Mouse (Mus musculus) retina, embryonic 14.5 days (tissue): ENCODE data around the gene Srp68.

Source experiments
- DNase-seq: peaks from one replicate; pipeline ENCODE4 v3.0.0-alpha.2; 2015; ENCODE audit warnings: low spot score

Srp68 gene

DNA sequence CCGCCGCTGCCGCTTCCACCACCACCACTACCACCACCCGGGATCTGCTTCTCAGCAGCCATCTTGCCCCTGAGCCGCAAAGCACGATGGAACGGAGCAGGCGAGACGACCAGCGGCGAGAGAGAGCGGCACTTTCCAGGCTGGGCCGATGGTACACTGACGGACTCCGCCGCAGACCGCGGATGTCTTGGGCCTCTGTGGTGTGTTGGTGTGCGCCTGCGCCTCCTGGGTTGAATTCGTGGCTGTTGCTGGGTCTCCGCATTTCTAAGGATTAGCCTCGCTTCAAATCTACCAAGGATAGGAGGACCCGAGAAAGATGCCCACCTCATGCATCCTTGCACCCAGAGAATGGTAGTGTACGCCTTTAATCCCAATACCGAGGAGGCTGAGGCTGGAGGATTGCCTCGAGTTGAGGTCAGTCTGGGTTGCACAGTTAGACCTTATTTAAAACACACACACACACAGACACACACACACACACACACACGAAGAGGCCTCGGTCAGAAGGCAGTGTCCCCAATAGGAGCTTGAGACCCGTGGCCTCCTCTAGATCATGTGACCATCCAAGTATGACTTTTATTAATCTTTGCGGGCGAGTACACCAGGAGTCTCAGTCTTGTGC, at the start of gene Srp68:
TSS of gene Srp68 (minus strand) at position 173 of the 622 bp plus-strand sequence.
- peak; percentile 97 for DNase-seq

DNA sequence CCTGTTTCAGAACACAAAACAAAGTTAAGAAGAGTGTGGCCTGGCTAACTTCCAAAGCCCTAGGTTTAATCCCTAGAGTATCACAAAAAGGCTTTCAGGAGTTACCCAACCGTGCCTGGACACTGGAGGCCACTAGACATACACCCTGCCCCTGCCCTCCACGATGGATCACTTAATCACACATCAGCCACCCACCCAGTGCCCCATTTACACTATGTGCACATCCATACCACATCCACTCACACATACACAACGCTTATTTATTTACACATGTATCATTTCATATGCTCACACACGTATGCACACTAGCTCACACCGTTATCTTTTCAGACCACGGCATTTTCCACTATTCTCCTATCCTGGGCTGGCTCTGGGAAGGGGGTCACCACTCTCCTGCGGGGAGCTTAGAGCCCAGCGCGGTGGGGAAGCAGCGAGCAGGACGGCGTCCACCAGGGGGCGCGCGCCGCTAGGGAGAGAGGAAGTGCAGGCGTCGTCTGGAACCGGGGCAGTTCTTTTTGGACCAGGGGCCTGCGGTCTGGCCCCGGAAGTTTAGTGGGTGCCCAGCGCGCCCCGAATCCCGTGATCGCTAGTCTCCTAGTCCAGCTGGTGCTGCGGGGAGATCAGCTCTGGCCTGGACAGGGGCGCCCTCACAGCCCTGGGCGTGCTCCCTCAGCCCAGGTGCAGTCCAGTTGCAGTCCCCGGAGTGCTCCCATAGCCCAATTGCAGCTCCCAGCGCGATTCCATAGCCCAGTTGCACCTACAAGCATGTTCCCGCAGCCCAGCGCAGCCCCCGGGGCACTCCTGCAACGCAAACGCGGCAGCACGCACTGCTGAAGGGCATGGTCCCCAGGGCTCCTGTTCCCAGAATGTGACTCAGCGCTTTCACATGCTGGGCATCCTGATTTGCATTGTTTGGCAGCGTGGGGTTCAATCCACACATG, 45.0 kb upstream of the Srp68 start:
- peak; percentile 91 for DNase-seq

DNA sequence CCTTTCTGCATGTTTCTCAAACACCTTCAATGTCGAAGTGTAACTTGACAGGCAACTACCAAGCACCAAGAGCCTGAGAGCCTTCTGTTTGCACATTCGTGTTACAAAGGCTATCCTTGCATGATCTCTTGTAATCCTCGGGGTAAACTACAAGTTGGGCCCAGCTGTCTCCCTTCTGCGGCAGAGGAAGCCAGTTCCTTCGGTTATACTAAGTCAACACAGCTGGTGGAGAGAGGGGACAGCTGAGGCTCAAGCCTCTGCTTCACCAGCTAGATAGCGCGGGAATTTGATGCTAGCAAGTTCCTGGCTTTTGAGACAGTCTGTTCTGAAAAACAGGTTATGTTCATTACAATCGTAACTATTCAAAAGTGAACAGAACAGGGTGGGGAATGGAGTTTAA, 38.3 kb upstream of the Srp68 start:
- no peak for DNase-seq

DNA sequence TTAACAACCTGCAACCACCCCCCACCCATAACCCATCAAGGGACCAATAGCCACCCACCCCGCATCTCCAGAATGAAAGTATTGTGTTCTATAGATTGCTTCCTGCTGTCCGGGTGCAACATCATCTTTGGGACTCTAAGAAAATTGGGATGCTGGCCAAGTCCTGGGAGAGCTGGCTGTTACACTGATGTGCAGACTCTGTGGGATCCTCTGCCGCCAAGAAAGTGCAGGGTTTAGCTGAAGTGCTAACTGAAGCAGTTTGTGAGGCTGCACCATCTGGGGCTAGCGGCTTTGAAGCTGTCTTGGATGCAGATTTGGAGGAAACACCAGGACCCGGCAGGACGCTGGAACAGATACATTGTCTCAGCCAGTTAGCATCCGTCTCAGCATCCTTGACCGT, 37.2 kb upstream of the Srp68 start:
- DNase-seq = no peak

DNA sequence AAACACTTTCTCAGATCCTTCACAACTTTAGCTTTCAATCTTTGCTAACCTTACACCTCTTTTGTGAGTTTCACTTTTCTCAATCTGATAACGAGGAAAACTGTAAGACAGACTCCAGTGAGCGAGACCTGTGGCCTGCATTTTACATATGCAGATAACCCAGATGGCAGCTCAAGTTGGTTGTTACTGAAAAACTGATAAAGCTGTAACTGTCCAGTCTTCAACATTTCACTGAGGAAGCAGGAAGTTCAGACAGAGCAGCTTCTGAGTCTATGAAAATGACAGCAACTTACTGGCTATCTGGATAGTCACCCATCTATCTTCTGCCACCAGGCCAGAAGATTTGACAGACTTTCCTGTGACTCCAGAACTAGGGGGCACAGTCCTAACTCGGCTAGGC, 35.6 kb upstream of the Srp68 start:
- DNase-seq = no peak

DNA sequence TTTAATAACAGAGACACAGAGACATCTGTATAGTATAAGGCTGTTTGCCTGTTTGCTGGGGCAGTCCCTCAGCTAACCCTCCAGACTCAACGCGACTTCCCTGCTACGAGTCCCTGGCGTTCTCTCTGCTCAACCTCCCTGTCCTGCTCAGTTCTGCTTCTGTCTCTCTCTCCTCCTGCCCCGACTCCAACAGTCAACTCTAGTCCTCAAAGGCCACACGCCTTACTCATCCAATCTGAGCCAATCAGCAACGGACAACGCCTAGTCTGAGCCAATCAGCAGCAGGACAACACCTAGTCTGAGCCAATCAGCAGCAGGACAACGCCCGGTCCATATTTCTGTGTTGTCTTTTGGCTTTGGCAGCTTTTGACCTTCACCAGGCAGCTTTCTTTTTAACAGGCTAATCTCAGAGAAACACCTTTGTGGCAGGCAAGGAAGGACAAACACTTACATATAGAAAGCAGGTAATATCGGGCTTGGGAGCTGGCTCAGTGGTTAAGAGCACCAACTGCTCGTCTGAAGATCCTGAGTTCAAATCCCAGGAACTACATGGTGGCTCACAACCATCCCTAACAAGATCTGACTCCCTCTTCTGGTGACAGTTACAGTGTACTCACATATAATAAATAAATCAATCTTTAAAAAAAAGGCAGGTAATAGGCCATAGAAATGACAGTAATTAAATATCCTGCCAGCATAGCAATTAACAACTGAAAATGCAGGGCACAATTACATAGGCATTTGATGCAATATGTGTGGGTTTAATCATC, 33.9 kb upstream of the Srp68 start:
- no peak for DNase-seq

DNA sequence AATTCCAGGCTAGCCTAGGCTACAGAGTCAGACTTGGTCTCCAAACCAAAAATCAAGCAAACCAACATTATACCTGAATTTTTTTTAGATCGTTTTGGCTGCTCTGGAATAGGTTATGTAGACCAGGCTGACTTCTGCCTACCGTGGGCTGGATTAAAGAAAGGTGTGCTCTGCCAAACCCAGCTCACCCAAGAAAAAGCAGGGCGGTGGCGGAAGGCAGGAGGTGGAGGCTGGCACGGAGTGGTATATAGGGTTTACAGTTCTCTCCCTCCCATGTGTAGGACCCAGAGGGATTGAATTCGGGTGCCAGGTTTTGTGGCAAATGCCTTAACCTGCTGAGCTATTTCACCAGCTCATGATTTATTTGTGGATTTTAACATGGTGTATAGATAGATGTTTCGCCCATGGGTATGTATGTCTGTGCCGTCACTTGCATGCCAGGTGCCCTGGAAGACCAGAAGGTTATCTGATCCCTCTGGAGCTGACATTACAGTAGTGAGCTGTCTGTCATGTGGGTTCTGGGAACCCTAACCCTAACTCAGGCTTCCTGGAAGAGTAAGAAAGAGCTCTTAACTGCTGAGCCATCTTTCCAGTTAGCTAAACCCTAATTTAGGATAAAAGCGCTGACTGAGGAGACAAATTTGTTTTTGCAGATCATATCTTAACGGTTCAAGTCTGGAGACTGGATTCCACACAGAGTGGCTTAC, 33.2 kb upstream of the Srp68 start, which contains the start of gene Exoc7:
TSS of gene Exoc7 (minus strand) at position 215 of the 707 bp plus-strand sequence.
- no peak for DNase-seq

DNA sequence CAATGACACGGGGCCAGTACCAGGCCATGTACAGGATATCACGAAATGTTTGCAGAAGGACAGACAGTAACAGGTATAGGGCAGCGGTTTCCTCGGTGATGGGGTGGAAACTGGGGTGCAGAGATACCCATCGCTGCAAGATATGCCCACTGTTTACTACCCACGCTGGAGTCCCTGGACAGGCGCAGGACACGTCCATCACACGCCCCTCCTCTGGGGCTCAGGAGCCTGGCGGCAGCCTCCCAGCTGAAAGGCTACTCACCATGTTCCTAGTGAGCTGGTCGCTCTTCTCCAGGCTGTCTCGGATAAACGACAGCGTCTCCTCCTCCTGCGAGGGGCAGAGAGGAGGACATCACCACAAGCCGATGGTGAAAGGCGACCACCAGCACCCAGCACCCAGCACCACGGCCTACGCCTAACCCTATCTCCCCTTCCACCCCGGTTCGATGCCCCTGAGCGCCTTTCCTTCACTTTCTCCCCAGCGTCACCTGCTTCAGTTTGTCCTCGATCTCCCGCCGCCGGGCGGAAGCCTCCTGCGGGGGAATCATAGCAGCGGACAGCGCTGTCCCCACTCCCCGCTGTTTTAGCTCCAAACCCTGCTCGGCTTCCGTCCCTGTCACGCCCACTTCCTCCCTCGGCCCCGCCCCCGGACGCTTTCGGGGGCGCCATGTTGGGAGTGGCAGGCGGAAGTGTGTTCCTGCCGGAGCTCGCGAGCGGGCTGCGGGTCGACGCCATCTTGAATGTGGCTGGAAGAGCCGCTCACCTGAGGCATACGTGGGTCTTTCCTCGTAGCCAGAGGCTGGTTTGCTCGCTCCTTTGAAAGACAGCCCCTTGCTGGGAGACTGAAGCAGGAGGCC, 32.3 kb upstream of the Srp68 start:
- peak; percentile 94 for DNase-seq

DNA sequence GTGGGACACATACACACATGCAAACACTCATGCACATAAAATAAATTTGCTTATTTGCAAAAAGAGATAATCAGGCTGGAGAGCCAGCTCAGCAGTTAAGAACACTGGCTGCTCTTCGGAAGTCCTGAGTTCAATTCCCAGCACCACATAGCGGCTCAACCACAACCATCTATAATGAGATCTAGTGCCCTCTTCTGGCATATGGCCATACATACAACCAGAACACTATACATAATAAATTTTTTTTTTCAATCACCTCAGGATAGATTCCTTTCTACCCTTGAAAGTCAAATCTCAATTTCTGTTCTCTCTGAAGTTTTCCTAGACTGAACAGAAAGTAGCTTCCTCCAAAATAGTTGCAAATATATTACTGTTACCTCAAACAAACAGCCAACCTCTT, 31.4 kb upstream of the Srp68 start:
- no peak for DNase-seq

DNA sequence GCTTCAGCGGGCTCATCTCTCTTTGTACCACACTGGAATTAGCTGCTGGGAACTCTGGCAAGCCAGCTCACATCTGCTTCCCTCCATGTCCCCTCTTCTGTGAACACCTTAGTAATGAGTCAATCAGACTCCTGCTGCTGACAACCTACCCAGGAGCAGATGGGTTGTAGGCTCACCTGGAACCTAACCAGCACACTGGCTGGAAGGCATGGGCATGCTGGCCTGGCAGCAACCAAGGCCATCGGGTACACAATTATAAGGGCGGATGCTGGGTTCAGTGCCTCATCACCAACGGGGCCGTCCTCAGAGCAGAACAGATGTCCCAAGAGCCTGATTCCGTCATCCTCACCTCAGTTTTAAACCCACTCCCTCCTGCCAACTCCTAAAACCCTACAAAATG, 24.6 kb upstream of the Srp68 start:
- DNase-seq = no peak

DNA sequence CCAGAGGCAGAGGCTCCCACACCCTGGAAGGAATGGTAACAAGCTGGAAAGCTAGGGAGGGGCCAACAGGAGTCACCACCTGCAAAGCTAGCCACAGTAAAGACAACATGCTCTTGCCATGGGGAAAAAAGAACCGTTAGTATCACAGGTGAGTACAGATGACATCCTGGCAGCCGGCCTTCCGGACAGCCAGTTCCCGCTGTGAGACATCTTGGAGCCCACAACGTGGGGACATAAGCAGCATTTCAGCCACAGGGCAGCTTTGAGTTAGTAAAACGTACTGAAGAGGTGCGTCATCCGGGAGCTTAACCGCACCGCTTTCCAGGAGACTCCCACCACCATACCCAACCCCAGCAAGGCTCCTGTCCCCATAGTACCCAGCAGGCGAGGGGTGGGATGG, 24.2 kb upstream of the Srp68 start:
- no peak for DNase-seq

DNA sequence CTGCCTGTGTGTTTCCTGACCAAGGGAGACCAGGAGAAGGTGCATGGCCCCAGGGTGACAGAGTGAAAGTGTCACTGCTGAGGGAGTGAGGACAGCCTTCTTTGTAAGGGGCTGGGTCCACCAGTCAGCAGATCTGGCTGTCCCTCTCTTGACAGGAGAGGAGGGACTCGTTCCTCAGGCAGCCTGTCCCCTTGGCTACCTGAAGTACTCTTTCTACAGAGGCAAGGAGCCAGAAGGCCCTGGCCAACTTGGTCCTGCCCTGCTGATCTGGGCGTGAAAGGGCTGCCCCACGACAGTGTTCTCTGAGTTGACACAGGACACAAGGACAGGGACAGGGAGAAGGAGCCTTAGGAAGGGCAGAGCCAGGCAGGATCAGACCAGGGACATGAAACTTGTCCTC, 23.0 kb upstream of the Srp68 start:
- DNase-seq = no peak

DNA sequence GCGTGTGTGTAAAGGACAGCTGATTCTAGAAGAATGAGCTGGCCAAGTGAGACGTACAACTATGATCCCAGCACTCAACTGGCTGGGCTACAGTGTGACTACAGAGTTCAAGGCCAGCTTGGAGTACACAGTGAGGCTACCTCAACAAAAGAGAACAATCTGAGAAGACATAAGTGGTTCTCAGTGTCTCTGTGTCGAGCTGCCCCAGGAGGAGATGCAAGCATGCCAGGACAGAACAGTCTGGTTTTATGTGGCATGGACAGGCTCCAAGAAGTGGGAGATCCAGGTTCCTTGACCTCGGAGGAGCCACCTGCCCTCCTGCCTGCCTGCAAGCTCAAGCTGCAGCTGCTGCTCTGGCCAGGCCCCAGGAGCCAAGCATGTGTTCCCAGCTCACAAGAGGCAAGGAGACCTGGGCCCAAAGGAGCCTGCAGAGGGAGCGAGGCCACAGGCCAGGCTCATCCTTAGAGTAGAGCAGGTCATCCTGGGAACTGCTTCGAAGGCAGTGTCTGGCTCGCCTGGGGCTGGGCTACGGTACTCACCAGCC, 22.2 kb upstream of the Srp68 start:
- no peak for DNase-seq

DNA sequence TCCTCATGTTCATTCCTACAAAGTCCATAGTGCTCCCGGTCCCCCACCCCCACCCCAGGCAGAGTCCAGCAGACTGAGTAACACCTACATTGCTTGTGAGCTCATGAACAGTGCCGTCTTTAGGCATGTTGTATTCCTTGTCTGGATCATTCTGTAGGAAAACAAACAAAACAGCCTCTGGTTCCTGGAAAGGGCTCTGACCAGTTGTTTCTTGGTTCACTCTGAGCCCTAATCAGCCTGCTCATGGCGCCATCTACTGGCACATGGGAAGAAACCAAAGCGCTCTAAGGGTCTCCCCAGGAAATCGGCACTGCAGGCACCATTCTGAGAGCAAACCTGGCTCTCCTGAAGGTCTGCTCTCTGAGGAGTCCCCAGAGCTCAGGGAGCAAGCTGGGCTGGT, 20.3 kb upstream of the Srp68 start:
- peak; percentile 89 for DNase-seq

DNA sequence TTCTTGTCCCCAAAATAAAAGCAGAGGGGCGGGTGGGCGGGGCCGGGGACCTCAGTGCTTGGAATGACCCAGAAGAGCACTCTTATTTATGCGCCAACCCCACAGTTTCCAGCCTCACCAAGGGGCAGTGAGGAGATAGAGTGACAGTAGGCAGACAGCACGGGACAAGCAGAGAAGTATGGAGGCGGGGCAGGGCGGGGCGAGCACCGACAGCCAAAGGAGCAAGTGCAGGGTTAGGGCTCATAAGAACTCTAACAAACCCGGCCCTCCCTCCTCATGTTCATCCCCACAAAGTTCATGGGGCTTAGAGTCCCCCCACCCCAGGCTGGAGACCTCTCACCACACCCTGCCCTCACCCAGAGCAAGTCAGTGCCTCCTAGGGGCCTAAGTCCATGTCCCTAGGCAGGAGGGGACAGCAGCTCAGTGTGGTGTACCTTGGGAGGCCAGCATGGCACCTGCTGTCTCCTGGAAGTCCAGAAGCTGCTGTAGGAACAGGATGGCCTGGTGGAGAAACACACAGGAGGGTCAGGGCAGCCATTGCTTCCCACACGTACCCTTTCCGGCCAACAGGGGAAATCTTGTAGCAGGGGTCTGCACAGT, 19.6 kb upstream of the Srp68 start:
- no peak for DNase-seq

DNA sequence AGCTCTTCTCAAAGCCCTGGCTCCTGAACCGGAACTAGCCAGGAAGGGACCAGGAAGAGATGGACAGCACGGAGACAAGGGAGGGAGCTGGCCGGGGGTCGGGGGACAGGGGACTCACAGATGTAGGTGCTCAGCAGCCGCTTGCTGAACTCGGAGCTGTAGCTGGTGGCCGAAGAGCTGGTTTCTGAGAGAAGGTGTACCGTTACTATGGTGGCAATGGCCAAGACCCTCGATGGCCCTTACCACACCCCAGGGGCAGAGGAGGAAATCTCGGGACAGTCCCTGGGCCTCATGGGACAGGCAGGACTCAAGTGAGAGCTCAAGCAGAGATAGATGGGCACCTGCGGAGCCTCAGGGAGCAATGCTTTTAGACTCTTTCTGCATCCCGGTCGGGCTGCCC, 18.4 kb upstream of the Srp68 start:
- DNase-seq = no peak

DNA sequence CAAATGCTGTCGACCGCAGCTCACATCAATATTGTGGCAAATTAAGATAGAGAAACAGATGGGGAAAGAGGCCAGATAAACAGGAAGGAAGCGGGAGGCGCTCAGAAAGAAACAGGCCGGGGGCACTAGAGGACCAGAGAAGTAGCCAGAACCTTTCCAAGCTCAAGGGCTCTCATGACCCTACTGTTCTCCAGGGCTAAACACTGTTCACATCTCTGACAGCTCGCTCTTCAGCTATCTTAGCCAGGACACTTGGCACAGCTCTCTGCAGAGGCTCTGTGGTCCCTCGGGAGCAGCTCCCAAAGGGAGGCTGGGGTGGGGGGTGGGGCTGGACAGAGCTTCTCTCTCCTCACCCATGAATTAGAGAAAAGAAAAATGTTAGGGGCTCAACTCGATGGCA, 16.5 kb upstream of the Srp68 start:
- no peak for DNase-seq

DNA sequence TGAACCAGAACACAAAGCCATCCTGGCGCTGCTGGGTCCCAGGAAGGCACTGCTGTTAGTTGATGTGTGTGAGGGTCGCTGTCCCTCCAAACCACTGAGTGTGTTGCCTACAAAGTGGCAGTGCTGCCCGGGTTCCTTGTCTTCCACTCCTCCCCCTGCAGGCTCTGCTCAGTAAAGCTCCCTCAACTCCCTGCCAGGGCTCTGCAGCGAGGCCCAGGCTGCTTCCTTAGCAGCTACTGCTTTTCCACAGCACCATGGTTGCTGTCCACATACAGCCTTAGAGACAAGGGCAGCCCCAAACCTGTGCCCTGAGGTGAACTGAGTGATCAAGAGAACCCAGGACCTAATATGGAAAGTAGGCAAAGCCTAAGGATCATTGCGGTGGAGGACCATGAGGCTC, 13.3 kb upstream of the Srp68 start:
- DNase-seq = no peak

DNA sequence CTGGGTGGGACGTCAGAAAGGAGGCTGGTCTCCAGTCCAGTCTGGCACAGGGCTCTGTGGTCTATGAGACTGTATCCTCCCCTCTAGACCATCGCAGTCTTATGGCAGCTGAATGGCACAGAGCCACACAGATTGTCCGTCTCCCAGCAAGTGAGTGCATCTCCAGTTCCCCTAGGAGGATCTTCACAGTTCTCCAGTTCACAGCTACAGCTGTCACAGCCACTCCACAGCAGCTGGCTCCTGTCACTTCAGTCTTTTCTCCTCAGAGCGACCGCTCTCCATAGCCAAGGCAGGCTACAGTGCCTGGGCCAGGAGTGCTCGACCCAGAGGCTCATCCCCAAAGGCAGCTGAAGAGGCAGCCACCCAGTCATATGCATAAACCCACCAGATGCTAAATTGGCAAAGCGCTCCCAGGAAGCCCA, 11.8 kb upstream of the Srp68 start:
- DNase-seq = peak; percentile 49

DNA sequence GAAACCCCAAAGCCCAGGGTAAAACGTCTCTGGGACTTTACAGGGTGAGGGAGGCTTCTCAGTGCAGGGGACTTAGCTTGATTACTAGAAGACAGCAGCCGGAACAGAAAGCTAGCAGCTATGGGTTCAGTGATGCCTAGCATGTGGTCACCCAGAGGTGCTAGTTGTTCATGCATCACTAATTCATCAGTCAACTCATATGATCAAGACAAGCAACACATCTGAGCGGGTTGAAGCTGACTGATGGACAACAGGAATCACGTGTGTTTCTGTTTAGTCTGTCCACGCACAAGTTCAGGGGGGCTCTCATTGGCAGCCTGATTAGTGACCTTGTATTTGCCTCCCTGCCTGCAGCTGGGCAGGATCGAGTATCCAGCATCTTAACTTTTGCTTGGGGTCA, 10.0 kb upstream of the Srp68 start:
- no peak for DNase-seq
